Mouse (Mus musculus): ENCODE data around the gene Tnfrsf18. TPM values are rescaled to one million over a fixed set of nuclear protein-coding genes. Genes with fewer than 3 reads are reported as not detected.

The Tnfrsf18 gene
- polyA plus RNA-seq (2015; fragmentation: Illumina TruSeq; extraction: RNeasy Lipid Tissue Mini Kit (QIAGEN cat#74804); ENCODE audit: low read depth, low replicate concordance) = not detected

GRCm38 (mm10) chr4:156026013-156026412 lies at the start of gene Tnfrsf18:
Gene Tnfrsf18, plus strand, starts transcription at chr4:156026164.

DNA sequence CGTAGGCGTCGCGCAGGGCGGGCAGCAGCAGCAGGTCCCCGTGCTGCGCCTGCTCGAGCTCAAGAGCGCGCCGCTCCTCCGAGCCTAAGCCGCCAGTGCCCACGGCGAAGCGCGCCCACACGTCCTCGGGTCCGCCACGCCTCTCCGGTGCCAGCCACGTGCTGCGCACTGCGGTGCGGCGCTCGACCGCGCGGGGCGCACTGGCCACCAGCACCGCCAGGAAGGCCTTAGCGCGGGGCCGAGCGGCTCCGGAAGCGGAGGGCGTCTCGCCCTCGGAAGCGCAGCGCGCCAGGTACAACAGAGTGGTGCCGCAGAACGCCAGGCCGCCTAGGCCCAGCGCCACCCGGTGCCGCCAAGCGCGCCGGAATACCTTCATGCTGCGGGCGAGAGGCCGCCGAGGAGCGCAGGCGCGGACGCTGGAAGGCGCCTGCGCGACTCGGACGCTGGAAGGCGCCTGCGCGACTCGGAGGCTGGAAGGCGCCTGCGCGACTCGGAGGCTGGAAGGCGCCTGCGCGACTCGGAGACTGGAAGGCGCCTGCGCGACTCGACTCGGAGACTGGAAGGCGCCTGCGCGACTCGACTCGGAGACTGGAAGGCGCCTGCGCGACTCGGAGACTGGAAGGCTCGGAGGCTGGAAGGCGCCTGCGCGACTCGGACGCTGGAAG lies 33.6 kb upstream of the Tnfrsf18 start, which contains the start of the genes B3galt6 and Sdf4:
B3galt6 (minus strand) TSS at position 409 of the 665 bp plus-strand sequence.
Sdf4 (plus strand) TSS at position 632 of the 665 bp plus-strand sequence.

GRCm38 (mm10) chr4:156013637-156014036 lies 12.3 kb upstream of the Tnfrsf18 start, which contains the start of gene Tnfrsf4:
Gene Tnfrsf4, plus strand, starts transcription at chr4:156013843.

GRCm38 (mm10) chr4:156059261-156059660 lies 33.3 kb downstream of the Tnfrsf18 start, which contains the start of gene Ttll10:
Gene Ttll10, minus strand, starts transcription at chr4:156059414.

Other genes with a start within 250 kb of the Tnfrsf18 start
- 62.7 TPM for gene Tmem88b, start 240.3 kb upstream of the Tnfrsf18 start, polyA plus RNA-seq (2015; fragmentation: Illumina TruSeq; extraction: RNeasy Lipid Tissue Mini Kit (QIAGEN cat#74804); ENCODE audit: low read depth, low replicate concordance)
- not detected for gene Ankrd65, start 235.7 kb upstream of the Tnfrsf18 start, polyA plus RNA-seq (2015; fragmentation: Illumina TruSeq; extraction: RNeasy Lipid Tissue Mini Kit (QIAGEN cat#74804); ENCODE audit: low read depth, low replicate concordance)
- 214 TPM for gene Mrpl20, start 223.3 kb upstream of the Tnfrsf18 start, polyA plus RNA-seq (2015; fragmentation: Illumina TruSeq; extraction: RNeasy Lipid Tissue Mini Kit (QIAGEN cat#74804); ENCODE audit: low read depth, low replicate concordance)
- 66.1 TPM for gene Ccnl2, start 213.7 kb upstream of the Tnfrsf18 start, polyA plus RNA-seq (2015; fragmentation: Illumina TruSeq; extraction: RNeasy Lipid Tissue Mini Kit (QIAGEN cat#74804); ENCODE audit: low read depth, low replicate concordance)
- 148 TPM for gene Aurkaip1, start 194.9 kb upstream of the Tnfrsf18 start, polyA plus RNA-seq (2015; fragmentation: Illumina TruSeq; extraction: RNeasy Lipid Tissue Mini Kit (QIAGEN cat#74804); ENCODE audit: low read depth, low replicate concordance)
- gene Mxra8, start 186.5 kb upstream of the Tnfrsf18 start, polyA plus RNA-seq (2015; fragmentation: Illumina TruSeq; extraction: RNeasy Lipid Tissue Mini Kit (QIAGEN cat#74804); ENCODE audit: low read depth, low replicate concordance) = 6.2 TPM
- gene Dvl1, start 178.8 kb upstream of the Tnfrsf18 start, polyA plus RNA-seq (2015; fragmentation: Illumina TruSeq; extraction: RNeasy Lipid Tissue Mini Kit (QIAGEN cat#74804); ENCODE audit: low read depth, low replicate concordance) = 77.2 TPM
- 0.19 TPM for gene Tas1r3, start 162.8 kb upstream of the Tnfrsf18 start, polyA plus RNA-seq (2015; fragmentation: Illumina TruSeq; extraction: RNeasy Lipid Tissue Mini Kit (QIAGEN cat#74804); ENCODE audit: low read depth, low replicate concordance)
- 17.8 TPM for gene Cptp, start 156.7 kb upstream of the Tnfrsf18 start, polyA plus RNA-seq (2015; fragmentation: Illumina TruSeq; extraction: RNeasy Lipid Tissue Mini Kit (QIAGEN cat#74804); ENCODE audit: low read depth, low replicate concordance)
- gene Ints11, start 156.6 kb upstream of the Tnfrsf18 start, polyA plus RNA-seq (2015; fragmentation: Illumina TruSeq; extraction: RNeasy Lipid Tissue Mini Kit (QIAGEN cat#74804); ENCODE audit: low read depth, low replicate concordance) = 36.3 TPM
- 37.8 TPM for gene Pusl1, start 134.4 kb upstream of the Tnfrsf18 start, polyA plus RNA-seq (2015; fragmentation: Illumina TruSeq; extraction: RNeasy Lipid Tissue Mini Kit (QIAGEN cat#74804); ENCODE audit: low read depth, low replicate concordance)
- 74.8 TPM for gene Acap3, start 134.3 kb upstream of the Tnfrsf18 start, polyA plus RNA-seq (2015; fragmentation: Illumina TruSeq; extraction: RNeasy Lipid Tissue Mini Kit (QIAGEN cat#74804); ENCODE audit: low read depth, low replicate concordance)
- 56.7 TPM for gene Ube2j2, start 82.3 kb upstream of the Tnfrsf18 start, polyA plus RNA-seq (2015; fragmentation: Illumina TruSeq; extraction: RNeasy Lipid Tissue Mini Kit (QIAGEN cat#74804); ENCODE audit: low read depth, low replicate concordance)
- gene C1qtnf12, start 63.8 kb upstream of the Tnfrsf18 start, polyA plus RNA-seq (2015; fragmentation: Illumina TruSeq; extraction: RNeasy Lipid Tissue Mini Kit (QIAGEN cat#74804); ENCODE audit: low read depth, low replicate concordance) = 21.7 TPM
- gene B3galt6, start 33.5 kb upstream of the Tnfrsf18 start, polyA plus RNA-seq (2015; fragmentation: Illumina TruSeq; extraction: RNeasy Lipid Tissue Mini Kit (QIAGEN cat#74804); ENCODE audit: low read depth, low replicate concordance) = 10.9 TPM
- gene Sdf4, start 33.3 kb upstream of the Tnfrsf18 start, polyA plus RNA-seq (2015; fragmentation: Illumina TruSeq; extraction: RNeasy Lipid Tissue Mini Kit (QIAGEN cat#74804); ENCODE audit: low read depth, low replicate concordance) = 237 TPM
- gene Tnfrsf4, start 12.3 kb upstream of the Tnfrsf18 start, polyA plus RNA-seq (2015; fragmentation: Illumina TruSeq; extraction: RNeasy Lipid Tissue Mini Kit (QIAGEN cat#74804); ENCODE audit: low read depth, low replicate concordance) = 2.8 TPM
- 0.48 TPM for gene Ttll10, start 33.2 kb downstream of the Tnfrsf18 start, polyA plus RNA-seq (2015; fragmentation: Illumina TruSeq; extraction: RNeasy Lipid Tissue Mini Kit (QIAGEN cat#74804); ENCODE audit: low read depth, low replicate concordance)
- 20.4 TPM for gene 9430015G10Rik, start 83.8 kb downstream of the Tnfrsf18 start, polyA plus RNA-seq (2015; fragmentation: Illumina TruSeq; extraction: RNeasy Lipid Tissue Mini Kit (QIAGEN cat#74804); ENCODE audit: low read depth, low replicate concordance)
- gene Rnf223, start 104.3 kb downstream of the Tnfrsf18 start, polyA plus RNA-seq (2015; fragmentation: Illumina TruSeq; extraction: RNeasy Lipid Tissue Mini Kit (QIAGEN cat#74804); ENCODE audit: low read depth, low replicate concordance) = 0.34 TPM
- gene Agrn, start 171.3 kb downstream of the Tnfrsf18 start, polyA plus RNA-seq (2015; fragmentation: Illumina TruSeq; extraction: RNeasy Lipid Tissue Mini Kit (QIAGEN cat#74804); ENCODE audit: low read depth, low replicate concordance) = 94.5 TPM
- 6.3 TPM for gene Isg15, start 174.7 kb downstream of the Tnfrsf18 start, polyA plus RNA-seq (2015; fragmentation: Illumina TruSeq; extraction: RNeasy Lipid Tissue Mini Kit (QIAGEN cat#74804); ENCODE audit: low read depth, low replicate concordance)
- gene AW011738, start 177.1 kb downstream of the Tnfrsf18 start, polyA plus RNA-seq (2015; fragmentation: Illumina TruSeq; extraction: RNeasy Lipid Tissue Mini Kit (QIAGEN cat#74804); ENCODE audit: low read depth, low replicate concordance) = 3.0 TPM
- gene Perm1, start 189.7 kb downstream of the Tnfrsf18 start, polyA plus RNA-seq (2015; fragmentation: Illumina TruSeq; extraction: RNeasy Lipid Tissue Mini Kit (QIAGEN cat#74804); ENCODE audit: low read depth, low replicate concordance) = 0.46 TPM
- 33.9 TPM for gene Plekhn1, start 208.7 kb downstream of the Tnfrsf18 start, polyA plus RNA-seq (2015; fragmentation: Illumina TruSeq; extraction: RNeasy Lipid Tissue Mini Kit (QIAGEN cat#74804); ENCODE audit: low read depth, low replicate concordance)
- gene Noc2l, start 209.8 kb downstream of the Tnfrsf18 start, polyA plus RNA-seq (2015; fragmentation: Illumina TruSeq; extraction: RNeasy Lipid Tissue Mini Kit (QIAGEN cat#74804); ENCODE audit: low read depth, low replicate concordance) = 65.3 TPM
- gene Samd11, start 229.5 kb downstream of the Tnfrsf18 start, polyA plus RNA-seq (2015; fragmentation: Illumina TruSeq; extraction: RNeasy Lipid Tissue Mini Kit (QIAGEN cat#74804); ENCODE audit: low read depth, low replicate concordance) = 1.9 TPM

Data from brain, adult 10 weeks (tissue).